Mouse (Mus musculus): ENCODE results near the gene Cdkn2d.

- TF ChIP-seq CTCF (IDR thresholded peaks at IDR 0.05) = no peak
- no peak for TF ChIP-seq EP300 (IDR thresholded peaks at IDR 0.05)
These were observed 23.3 kb upstream of the Cdkn2d start for GRCm38 (mm10) chr9:21314367-21315140.

Data from lung, postnatal 0 days (tissue).